Comparison of ENCODE assay signal across 20 mouse cellular contexts in the genomic region with DNA sequence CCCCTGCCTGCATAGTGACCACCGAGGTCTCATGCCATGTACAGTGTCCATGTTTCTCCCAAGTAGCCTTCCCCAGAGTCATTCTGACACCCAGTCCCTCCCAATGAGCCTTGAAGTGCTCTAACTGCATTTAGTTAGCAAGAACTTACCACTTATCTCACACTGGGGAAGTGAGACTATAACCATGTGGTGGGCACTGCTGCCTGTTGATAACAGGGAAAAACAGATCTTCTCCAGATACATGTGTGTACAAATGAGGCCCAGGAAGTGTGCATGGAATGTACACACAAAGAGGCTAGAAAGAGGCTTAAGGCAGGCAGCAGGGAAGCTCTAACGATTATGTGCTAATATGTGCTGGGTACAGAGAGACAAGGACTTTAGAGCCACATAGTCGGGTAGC.
DNase-seq lines count a peak whose midpoint lies in the region; ATAC-seq and TF ChIP-seq lines count a peak whose summit lies in the region.
"Had no signal": no experiment of that assay in that cellular context is flagged by ENCODE, and none has a peak within 500 bp of the region (broad histone marks: within the 10 kb centered on the region; RNA-seq: fewer than 3 reads in every experiment).

No protein-coding gene starts in this region.

- no peaks in the 10 kb centered on the region for H3K36me3 ChIP-seq in megakaryocyte, embryonic 14.5 days (replicated peaks; ENCODE audit: low read length)
- no peaks in the 10 kb centered on the region for H3K36me3 ChIP-seq in intestine, postnatal 0 days (ENCODE audit: control insufficient read depth, insufficient read depth)
- H3K36me3 ChIP-seq: embryonic facial prominence, embryonic 13.5 days; limb, embryonic 15.5 days; midbrain, embryonic 15.5 days had no signal

- WGBS in intestine, postnatal 0 days = 59% methylated on average over 3 of the region's 3 CpGs

- peak overlapping the region; percentile 52 for H3K4me3 ChIP-seq in megakaryocyte, embryonic 14.5 days (replicated peaks)
- H3K4me3 ChIP-seq in intestine, postnatal 0 days (ENCODE audit: low read depth, low read length) = no peak overlapping the region
- H3K4me3 ChIP-seq: embryonic facial prominence, embryonic 13.5 days; forebrain, embryonic 13.5 days; gastrocnemius, adult 2 months; heart, adult 2 months; limb, embryonic 15.5 days; midbrain, embryonic 15.5 days had no signal

- peaks cover 46% of the 10 kb centered on the region for H3K4me1 ChIP-seq in megakaryocyte, embryonic 14.5 days
- H3K4me1 ChIP-seq in intestine, postnatal 0 days (replicated peaks; ENCODE audit: control insufficient read depth, insufficient read depth, low read length) = no peaks in the 10 kb centered on the region; the same call in 1 of the 2 replicates
- H3K4me1 ChIP-seq: embryonic facial prominence, embryonic 13.5 days; forebrain, embryonic 13.5 days; limb, embryonic 15.5 days had no signal

- no peak for ATAC-seq in megakaryocyte, adult 5-6 weeks (ENCODE audit: poor library complexity, severe bottlenecking)
- ATAC-seq in intestine, postnatal 0 days = peak; percentile 19; the same call in 1 of the 2 replicates
- peak; percentile 76 for ATAC-seq in megakaryocyte progenitor cell, adult 5-6 weeks (replicated peaks; ENCODE audit: poor library complexity)
- ATAC-seq: CD4-positive, CD25-positive, alpha-beta regulatory T cell, adult 4 months; forebrain, embryonic 13.5 days; midbrain, embryonic 15.5 days had no signal

- DNase-seq in c-Kit-positive CD71-negative TER-119-negative erythroid progenitor cells, embryonic 14.5 days (ENCODE audit: low read depth) = peak; percentile 14
- no peak for DNase-seq in embryo, embryonic 10.5 days (ENCODE audit: low spot score)
- DNase-seq in urinary bladder, postnatal 25 days (ENCODE audit: low spot score) = no peak
- no peak for DNase-seq in thymus, adult 18-20 months
- DNase-seq: adrenal gland, postnatal 25 days; cerebellum, adult 11 months; gastrocnemius, adult 2 months; heart, adult 2 months; layer of hippocampus, adult 9-11 months; lung, postnatal 14 days had no signal

- H3K9ac ChIP-seq in intestine, postnatal 0 days (ENCODE audit: low read depth, low read length) = no peak overlapping the region
- H3K9ac ChIP-seq: embryonic facial prominence, embryonic 13.5 days; forebrain, embryonic 13.5 days; limb, embryonic 15.5 days; midbrain, embryonic 15.5 days had no signal

- peaks cover 38% of the 10 kb centered on the region for H3K27me3 ChIP-seq in megakaryocyte, embryonic 14.5 days (replicated peaks)
- H3K27me3 ChIP-seq in intestine, postnatal 0 days (replicated peaks; ENCODE audit: control insufficient read depth, insufficient read depth, low read length) = no peaks in the 10 kb centered on the region
- H3K27me3 ChIP-seq: midbrain, embryonic 15.5 days had no signal

- no peak overlapping the region for H3K4me2 ChIP-seq in intestine, postnatal 0 days (replicated peaks; ENCODE audit: low read depth)
- H3K4me2 ChIP-seq: embryonic facial prominence, embryonic 13.5 days; forebrain, embryonic 13.5 days; limb, embryonic 15.5 days; midbrain, embryonic 15.5 days had no signal

- no peaks in the 10 kb centered on the region for H3K9me3 ChIP-seq in megakaryocyte, embryonic 14.5 days
- H3K9me3 ChIP-seq in intestine, postnatal 0 days (ENCODE audit: control insufficient read depth) = no peaks in the 10 kb centered on the region
- H3K9me3 ChIP-seq: embryonic facial prominence, embryonic 13.5 days; forebrain, embryonic 13.5 days; limb, embryonic 15.5 days; midbrain, embryonic 15.5 days had no signal

- no peak for TF ChIP-seq CTCF in intestine, postnatal 0 days (IDR thresholded peaks at IDR 0.05; ENCODE audit: low read depth)

- no peak overlapping the region for H3K27ac ChIP-seq in intestine, postnatal 0 days (ENCODE audit: low read depth, low read length)
- H3K27ac ChIP-seq: embryonic facial prominence, embryonic 13.5 days; forebrain, embryonic 13.5 days; gastrocnemius, adult 2 months; heart, adult 2 months; kidney, postnatal 0 days; limb, embryonic 15.5 days; midbrain, embryonic 15.5 days had no signal
